Mouse (Mus musculus) naive thymus-derived CD4-positive, alpha-beta T cell, adult 2 months (primary cell): ENCODE measurements around the gene Eps15l1.
A peak's percentile ranks its signal among the peaks of the same experiment; 100 is the strongest.

Experiments used
- DNase-seq: peaks from one replicate; pipeline ENCODE4 v3.0.0-alpha.2; 2011; ENCODE audit warnings: low read depth

Eps15l1 gene

GRCm38 (mm10) chr8:72413839-72414238, 7.4 kb downstream of the Eps15l1 start:
- no peak for DNase-seq

DNA sequence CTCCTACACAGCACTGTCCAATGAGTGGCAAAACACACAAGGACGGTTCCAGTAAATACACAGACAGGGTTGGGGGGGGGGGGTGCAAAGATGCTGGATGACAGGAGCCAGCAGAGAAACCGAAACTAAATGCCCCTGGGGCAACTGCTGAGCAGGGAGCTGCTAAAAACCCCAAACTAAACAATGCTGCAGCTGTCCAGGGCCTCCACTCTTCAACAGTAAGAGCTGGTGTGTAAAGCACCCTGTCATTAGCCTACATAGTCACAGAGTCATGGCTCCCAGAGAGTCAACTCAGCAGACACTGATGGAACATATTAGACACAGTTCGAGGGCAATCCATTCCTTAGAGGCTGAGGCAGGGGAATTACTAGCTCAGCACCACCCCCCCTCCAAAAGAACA, 11.8 kb downstream of the Eps15l1 start:
- DNase-seq, result no peak

GRCm38 (mm10) chr8:72407878-72408277, 13.4 kb downstream of the Eps15l1 start:
- no peak for DNase-seq

GRCm38 (mm10) chr8:72402981-72403380, 18.3 kb downstream of the Eps15l1 start:
- no peak for DNase-seq

DNA sequence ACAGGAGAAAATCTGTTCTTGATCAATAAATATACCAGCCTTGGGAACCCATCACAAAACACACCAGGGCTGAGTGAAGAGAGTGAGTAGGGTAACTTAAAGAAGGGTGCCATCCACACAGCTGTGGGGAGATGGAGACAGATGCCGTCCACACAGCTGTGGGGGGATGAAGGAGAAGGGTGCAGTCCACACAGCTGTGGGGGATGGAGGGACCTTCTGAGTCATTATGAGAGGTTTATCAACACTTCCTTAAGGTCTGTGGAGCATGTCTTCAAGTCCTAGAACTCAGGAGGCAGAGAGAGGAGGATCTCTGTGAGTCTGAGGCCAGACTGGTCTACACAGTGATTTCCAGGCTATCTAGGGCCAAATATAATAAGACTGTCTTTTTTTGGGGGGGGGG, 19.9 kb downstream of the Eps15l1 start:
- DNase-seq, result no peak

DNA sequence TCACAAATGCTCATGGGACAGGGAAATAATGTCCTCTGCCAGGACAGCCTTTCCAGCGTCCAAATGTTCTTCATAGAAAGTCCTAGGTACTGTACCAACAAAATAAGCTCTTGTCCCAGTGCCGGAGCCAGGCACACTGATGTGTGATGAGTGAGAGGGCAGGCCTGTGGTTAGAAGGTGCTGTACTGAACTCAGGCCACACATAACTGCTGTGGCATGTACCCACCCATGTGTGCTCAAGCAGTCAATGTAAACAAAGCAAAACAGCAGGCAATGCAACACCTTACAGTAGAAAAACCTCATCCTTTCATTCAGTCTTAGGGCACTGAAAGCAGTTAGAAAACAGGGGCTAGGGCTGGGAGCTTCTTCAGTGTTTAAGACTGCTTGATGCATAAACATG, 35.5 kb downstream of the Eps15l1 start:
- no peak for DNase-seq

DNA sequence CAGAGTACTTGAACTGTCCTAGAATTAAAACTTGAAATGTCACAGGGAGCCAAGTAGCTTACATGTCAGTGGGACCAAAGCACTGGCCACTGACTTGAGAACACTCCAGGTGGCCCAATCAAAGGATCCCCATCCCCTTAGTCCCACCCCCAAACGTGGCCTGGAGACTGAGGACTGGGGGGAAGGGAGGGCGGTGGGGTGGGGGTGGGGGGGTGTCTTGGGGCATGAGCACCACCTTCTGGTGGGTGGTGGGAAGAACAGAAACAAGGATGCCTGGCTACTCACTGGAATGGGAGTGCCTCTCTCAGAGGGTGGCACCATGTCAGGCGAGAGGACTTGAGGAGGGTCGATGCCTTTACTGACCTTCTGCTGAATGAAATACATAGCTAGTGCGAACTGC, 38.9 kb downstream of the Eps15l1 start:
- DNase-seq, result peak; percentile 54

DNA sequence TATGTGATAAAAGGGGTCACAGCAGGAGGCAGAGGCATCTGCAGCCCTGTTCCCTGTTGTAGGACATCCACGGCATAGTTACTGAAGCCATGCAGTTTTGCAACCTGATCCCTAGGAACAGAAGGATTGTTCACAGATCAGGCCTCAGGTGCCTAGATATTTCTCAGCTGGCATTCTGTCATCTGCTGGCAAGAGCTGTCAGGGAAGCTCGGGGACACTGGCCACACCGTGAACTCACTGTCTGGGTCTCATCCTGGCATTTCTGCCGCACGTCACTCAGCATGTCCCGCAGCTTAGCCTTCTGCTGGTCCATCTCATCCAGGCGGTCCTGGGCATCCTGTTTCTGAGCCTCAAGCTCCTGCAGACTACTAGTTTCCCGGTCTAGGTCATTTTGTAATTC, 40.6 kb downstream of the Eps15l1 start:
- no peak for DNase-seq

- DNase-seq, result no peak
Observed at GRCm38 (mm10) chr8:72376900-72377299, 44.4 kb downstream of the Eps15l1 start.

DNA sequence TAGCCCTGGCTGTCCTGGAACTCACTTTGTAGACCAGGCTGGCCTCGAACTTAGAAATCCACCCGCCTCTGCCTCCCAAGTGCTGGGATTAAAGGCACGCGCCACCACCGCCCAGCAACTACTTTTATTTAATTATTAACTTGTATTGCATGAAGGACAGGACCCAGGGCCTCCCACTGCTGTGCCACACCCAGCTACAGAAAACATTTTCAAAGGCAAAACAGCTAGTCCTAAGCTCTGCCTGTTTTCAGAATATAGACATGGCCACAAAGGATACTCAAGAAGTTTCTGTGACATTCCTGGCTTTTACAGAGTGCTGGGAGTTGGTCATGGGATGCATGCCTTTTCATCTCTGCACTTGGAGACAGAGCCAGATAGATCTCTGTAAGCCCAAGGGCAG, 45.0 kb downstream of the Eps15l1 start:
- DNase-seq, result no peak

- no peak for DNase-seq
Observed at GRCm38 (mm10) chr8:72375161-72375560, 46.1 kb downstream of the Eps15l1 start.

DNA sequence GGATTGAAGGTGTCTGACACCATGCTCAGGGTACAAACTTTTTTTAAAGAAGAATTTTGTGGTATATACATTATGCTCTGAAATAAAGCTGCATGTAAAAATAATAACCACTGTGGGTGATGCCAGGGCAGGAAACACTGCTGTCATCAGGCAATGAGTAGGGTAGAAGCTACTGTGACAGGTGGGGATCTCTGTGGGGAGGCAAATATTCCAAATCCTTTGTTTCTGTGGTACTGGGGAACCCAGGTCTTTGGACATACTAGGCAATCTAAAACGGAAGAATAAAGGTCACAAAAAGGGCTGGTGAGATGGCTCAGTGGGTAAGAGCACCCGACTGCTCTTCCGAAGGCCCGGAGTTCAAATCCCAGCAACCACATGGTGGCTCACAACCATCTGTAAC, 48.9 kb downstream of the Eps15l1 start:
- DNase-seq, result no peak

GRCm38 (mm10) chr8:72371356-72371755, 49.9 kb downstream of the Eps15l1 start:
- DNase-seq, result no peak

DNA sequence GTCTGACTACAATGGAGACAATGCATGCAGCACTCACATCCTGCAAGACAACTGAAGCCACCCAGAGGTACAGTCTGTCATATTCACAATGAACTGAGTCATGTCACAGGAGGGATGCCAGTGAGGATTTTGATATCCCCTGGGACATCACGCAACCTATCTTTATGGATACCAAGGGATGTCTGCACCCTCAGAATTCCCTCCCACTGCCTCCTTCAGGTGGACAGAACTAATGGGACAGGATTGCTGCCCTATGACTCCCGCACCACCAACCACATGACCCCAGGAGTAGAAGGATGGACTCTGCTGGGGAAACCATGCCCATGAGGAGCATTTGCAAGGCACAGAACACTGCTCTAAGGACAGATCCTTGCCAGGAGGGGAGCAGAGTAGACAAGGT, 54.8 kb downstream of the Eps15l1 start:
- no peak for DNase-seq

- peak; percentile 93 for DNase-seq
Observed at GRCm38 (mm10) chr8:72365826-72366225, 55.4 kb downstream of the Eps15l1 start.

DNA sequence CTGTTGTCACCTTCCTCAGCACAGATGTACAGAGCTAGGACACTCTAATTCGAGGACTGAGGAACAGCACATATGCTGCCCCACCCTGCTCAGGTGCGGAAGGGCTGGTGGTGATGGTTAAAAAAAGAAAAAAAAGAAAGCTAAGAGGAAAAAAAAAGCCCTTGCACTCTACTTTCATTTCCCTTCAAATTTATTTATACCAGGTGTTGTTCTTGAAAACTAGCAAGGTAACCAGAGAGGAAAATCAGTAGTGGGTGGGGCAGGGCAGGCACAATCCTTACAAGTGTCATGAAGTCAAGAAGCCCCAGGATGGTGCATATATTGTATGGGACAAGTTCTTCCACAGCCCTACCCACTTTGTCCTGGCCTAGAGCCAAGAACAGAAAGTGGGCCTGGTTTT, 56.2 kb downstream of the Eps15l1 start:
- DNase-seq, result peak; percentile 70

- peak; percentile 39 for DNase-seq
Observed at GRCm38 (mm10) chr8:72363457-72363856, 57.8 kb downstream of the Eps15l1 start.

DNA sequence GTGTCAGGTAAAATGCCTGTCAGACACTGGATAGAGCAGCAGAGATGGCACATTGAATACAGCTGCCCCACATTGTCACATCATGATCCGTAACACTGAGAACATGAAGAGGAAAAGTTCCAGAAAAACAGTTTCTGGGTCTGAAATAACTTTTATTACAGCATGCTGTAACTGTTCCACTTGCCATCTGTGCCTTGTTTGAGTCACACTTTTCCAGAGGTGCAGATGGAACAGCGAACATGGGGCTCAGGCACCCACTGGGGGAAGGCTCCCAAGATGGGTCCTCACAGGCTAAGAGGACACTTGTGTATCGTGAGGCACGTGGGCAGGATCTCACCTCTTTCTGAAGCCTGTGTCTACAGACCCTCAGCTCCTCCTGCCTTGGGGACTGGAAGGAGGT, 58.5 kb downstream of the Eps15l1 start:
- no peak for DNase-seq

DNA sequence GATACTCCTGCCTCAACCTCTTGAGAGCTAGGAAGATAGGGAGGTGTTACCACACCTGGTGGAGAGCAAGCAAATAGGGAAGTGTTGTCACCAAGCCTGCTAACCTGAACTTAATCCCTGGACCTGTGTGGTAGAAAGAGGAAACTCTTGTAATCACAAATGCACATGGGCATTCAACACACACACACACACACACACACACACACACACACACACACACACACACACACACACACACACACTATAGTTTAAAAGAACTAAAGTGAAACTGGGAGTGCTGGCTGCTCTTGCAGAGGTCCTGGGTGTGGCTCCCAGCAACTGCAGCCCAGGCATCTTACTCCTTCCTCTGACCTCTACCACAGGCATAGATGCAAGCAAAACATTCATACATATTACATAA, 61.1 kb downstream of the Eps15l1 start:
- DNase-seq, result peak; percentile 77

DNA sequence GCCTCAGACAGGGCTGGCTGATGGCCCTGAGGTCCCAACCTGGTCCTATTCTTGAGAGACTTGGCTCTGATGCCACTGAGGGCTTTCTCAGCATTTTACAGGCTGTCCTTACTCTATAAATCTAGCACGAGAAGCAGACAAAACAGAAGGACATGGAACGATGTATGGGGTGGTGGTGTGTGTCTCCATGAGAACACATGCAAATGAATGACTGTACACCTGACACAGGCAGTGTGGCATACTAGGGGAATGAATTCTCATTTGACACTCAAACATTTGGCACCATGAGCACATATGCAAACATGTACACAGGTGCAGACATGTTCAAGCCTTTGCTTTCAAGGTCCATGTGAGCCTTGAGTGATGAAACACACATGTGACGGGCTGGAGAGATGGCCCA, 64.7 kb downstream of the Eps15l1 start:
- DNase-seq, result peak; percentile 25

GRCm38 (mm10) chr8:72354272-72354671, 67.0 kb downstream of the Eps15l1 start:
- peak; percentile 93 for DNase-seq

DNA sequence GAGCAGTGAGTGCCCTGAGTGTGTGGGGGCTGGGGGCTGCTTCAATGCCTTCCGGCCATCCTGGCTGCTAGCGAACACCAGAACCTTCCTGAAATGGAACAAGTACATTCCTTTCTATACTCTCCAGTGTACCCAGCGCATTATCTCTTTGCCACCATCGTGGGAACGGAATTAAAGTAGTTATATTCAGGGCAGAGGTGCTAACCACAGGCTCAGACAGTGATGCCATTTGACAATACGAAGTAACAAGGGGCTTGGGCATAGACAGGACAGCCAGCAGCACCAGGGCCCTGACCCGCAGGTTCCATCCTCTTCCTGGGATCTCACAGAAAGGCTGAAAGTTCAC, 67.6 kb downstream of the Eps15l1 start:
- DNase-seq, result peak; percentile 68

GRCm38 (mm10) chr8:72352951-72353699, 68.1 kb downstream of the Eps15l1 start:
- DNase-seq, result no peak

GRCm38 (mm10) chr8:72351405-72352005, 69.8 kb downstream of the Eps15l1 start:
- DNase-seq, result peak; percentile 63
